Mouse (Mus musculus) lung, postnatal 0 days (tissue): ENCODE results near the gene Dst.

ENCODE experiments used
- CTCF ChIP-seq: IDR thresholded peaks from 2 replicates; pipeline ENCODE4 v1.5.1; 2016; ENCODE audit warnings: antibody characterized with exemption, mild to moderate bottlenecking
- EP300 ChIP-seq: IDR thresholded peaks from 2 replicates; pipeline ENCODE4 v1.6.1; 2016; ENCODE audit warnings: antibody characterized with exemption, mild to moderate bottlenecking, control low read depth

DNA sequence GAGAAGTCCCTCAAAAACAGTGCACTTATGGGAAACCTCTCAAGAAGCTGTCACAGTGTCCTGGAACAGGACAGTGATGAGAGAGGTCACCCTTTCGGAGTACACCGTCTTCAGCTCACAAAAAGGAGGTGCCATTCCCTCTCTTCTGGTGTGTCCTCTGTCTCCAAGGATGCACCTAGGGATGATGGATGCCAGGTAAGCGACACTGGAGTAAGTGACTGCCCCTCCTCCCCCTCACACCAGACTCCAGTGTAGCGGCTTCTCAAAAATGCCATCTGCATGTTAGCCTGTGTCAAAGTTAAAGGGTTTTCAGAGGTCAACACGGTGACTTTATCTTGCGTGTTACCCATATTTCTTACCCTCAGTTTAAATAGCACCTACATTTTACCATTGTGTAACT is 214.2 kb downstream of the Dst start:
- no peak for TF ChIP-seq CTCF
- no peak for TF ChIP-seq EP300
